Mouse (Mus musculus) left cerebral cortex, adult 8-10 months (tissue): ENCODE data around the gene Ccdc149. TPM values are rescaled to one million over a fixed set of nuclear protein-coding genes. Genes with fewer than 3 reads are reported as not detected.

Experiments used
- DNase-seq, 2 experiments: peaks; one replicate each; pipeline ENCODE4 v3.0.0; 2022; ENCODE audit warnings: low spot score in 2 of 2
- total RNA-seq, 4 experiments: library from RNA; stranded (reverse); gene quantifications; 2 replicates each; pipeline ENCODE4 v1.2.4; 2022

Gene Ccdc149
- total RNA-seq, 4 experiments from 2014 or later = 68.4 to 77.6 (median 72.9) TPM

DNA sequence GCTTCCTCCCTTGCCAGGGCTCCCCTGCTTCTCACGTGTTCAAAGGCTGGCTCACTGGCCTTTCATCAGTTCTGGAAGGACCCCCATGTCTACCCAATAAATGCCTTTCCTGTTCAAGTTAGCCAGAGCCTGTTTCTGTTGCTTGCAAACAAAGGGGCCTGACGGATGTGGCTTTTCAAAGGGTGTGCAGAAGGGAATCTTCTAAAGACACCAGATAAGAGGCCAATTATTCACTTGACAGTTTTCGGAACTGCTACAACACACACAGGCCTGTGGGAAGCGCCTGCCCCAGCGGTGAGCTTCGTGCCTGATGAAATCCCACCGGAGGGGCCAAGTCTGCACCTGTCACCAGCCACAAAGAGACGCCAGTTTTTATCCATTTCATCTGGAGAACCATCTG is 139.2 kb downstream of the Ccdc149 start:
- no peak for DNase-seq

Other genes with a start within 250 kb of the Ccdc149 start
- gene Sod3, start 107.7 kb downstream of the Ccdc149 start, total RNA-seq = 1 to 10 TPM; 5.1 to 7.9 (median 6.4) TPM
- 10 to 100 TPM; 53.1 to 72.8 (median 58.0) TPM for gene Lgi2, start 94.9 kb upstream of the Ccdc149 start, total RNA-seq
- 10 to 100 TPM; 10.8 to 16.5 (median 11.2) TPM for gene Sepsecs, start 198.2 kb upstream of the Ccdc149 start, total RNA-seq